Mouse (Mus musculus) lung, adult 2 months (tissue): Measurements from ENCODE around the gene Nubp1.

Experiments used
- CTCF ChIP-seq: fragments of 200-500 bp; IDR thresholded peaks from 2 replicates; pipeline ENCODE4 v1.5.1; 2011; ENCODE audit warnings: mild to moderate bottlenecking, low read length, control low read depth; ENCODE audit not compliant: insufficient read depth
- POLR2A ChIP-seq: fragments of 200-500 bp; IDR thresholded peaks from 2 replicates; pipeline ENCODE4 v1.6.1; 2011; ENCODE audit warnings: low read depth, mild to moderate bottlenecking, control low read depth, low read length, borderline replicate concordance; ENCODE audit errors: extremely low read depth

DNA sequence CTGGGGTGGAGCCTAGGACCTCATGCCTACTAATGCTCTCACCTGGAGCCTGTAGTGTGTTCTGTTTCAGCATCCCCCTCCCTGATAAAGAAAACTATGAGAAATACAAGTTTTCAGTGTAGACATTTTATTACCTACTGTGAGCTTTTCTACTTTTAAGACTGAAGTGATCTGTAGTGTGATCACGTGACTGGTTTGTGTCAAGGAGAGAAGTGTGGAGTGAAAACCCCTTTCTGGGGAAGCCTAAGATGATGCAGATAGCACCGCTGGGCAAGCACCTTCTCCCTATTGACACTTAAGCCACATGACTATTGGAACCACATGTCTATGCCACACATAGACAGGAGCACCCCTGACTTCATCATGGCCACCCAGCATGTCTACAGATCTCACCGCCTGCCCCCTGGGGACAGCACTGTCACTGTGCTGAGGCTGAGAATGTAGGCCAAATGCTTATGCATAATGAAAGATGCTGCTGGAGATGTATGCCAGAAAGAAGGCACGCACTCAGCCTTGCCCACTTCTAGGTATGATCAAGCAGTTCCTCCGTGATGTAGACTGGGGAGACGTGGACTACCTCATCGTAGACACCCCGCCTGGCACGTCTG is 8.8 kb downstream of the Nubp1 start:
- TF ChIP-seq POLR2A (no peak), CTCF (no peak)
